Mouse (Mus musculus): Measurements from ENCODE around the gene Nfil3. TPM values are rescaled to one million over a fixed set of nuclear protein-coding genes. Genes with fewer than 3 reads are reported as not detected.

The Nfil3 gene
- total and polyA plus RNA-seq, 3 experiments = 23.5 to 34.6 (median 30.0) TPM

GRCm38 (mm10) chr13:52977757-52978156, 3.1 kb downstream of the Nfil3 start:
- Histone ChIP-seq H3K9me3 (replicated peaks; ENCODE audit: low read length) (no peaks in the 10 kb centered on the region), H3K27ac (ENCODE audit: insufficient read depth, low read depth) (peak overlapping the region; percentile 76), H3K36me3 (replicated peaks in 1 of 2; ENCODE audit: control insufficient read depth in 1 of 2, insufficient read depth in 1 of 2, low read length in 1 of 2) (peaks cover 4 to 32% of the 10 kb centered on the region in 2 experiments), H3K27me3 (replicated peaks) (no peaks in the 10 kb centered on the region), H3K79me2 (replicated peaks; ENCODE audit: control insufficient read depth, extremely low read depth, insufficient read depth, poor library complexity, severe bottlenecking) (peaks cover 74% of the 10 kb centered on the region), H3K9ac (ENCODE audit: insufficient read depth, low read depth) (peak overlapping the region; percentile 90), H3K4me1 (ENCODE audit: control insufficient read depth in 1 of 2, insufficient read depth in 2 of 2) (peaks cover 16 to 51% of the 10 kb centered on the region in 2 experiments), H3K4me3 (replicated peaks in 1 of 3; ENCODE audit: low read depth in 2 of 3, low read length in 2 of 3, poor library complexity in 1 of 3) (peak overlapping the region; percentile 60 to 76 (median 74)), H3K4me2 (ENCODE audit: insufficient read depth, low read depth, poor library complexity, severe bottlenecking) (peak overlapping the region; percentile 58)
- no peak for DNase-seq (ENCODE audit: extremely low read depth)
- dilution Hi-C loops (cut with MboI; ENCODE audit: extremely low pct_ligation_motif_present, extremely low pct_unique_long_range_greater_than_20kb, low sequenced_read_pairs) (no loop called here), in situ Hi-C loops (cut with MboI; ENCODE audit: low pct_ligation_motif_present, low pct_unique_long_range_greater_than_20kb, low sequenced_read_pairs) (loop anchor here (10.0 to 25.0 kb wide), 2 partner anchors 123 to 1140 kb away; partner anchors contain the start of gene Gadd45g)
- no peak for TF ChIP-seq USF1 (IDR thresholded peaks at IDR 0.05; ENCODE audit: low read depth, low read length)
- no peak for TF ChIP-seq KAT2A (IDR thresholded peaks at IDR 0.05; ENCODE audit: insufficient replicate concordance, low read length)
- no peak for TF ChIP-seq ZC3H11A (IDR thresholded peaks at IDR 0.05; ENCODE audit: low read depth, low read length)
- TF ChIP-seq POLR2AphosphoS2 (IDR thresholded peaks at IDR 0.05; ENCODE audit: low read depth, low read length) = no peak
- TF ChIP-seq MAX (IDR thresholded peaks at IDR 0.05; ENCODE audit: low read length) = no peak
- TF ChIP-seq CHD2 (IDR thresholded peaks at IDR 0.05; ENCODE audit: low read length) = no peak
- TF ChIP-seq TCF12 (IDR thresholded peaks at IDR 0.05; ENCODE audit: low read depth, low read length) = no peak
- no peak for TF ChIP-seq HCFC1 (IDR thresholded peaks at IDR 0.05; ENCODE audit: low read depth, low read length)
- TF ChIP-seq CHD1 (IDR thresholded peaks at IDR 0.05; ENCODE audit: low read depth, low read length) = no peak
- TF ChIP-seq POLR2A (IDR thresholded peaks at IDR 0.05; ENCODE audit: low read depth, low read length) = no peak
- TF ChIP-seq PAX5 (IDR thresholded peaks at IDR 0.05; ENCODE audit: low read length) = no peak
- no peak for TF ChIP-seq JUND (conservative IDR thresholded peaks at IDR 0.05; ENCODE audit: low read depth, low read length)
- TF ChIP-seq JUN (IDR thresholded peaks at IDR 0.05; ENCODE audit: insufficient read depth, low read depth, low read length) = no peak
- TF ChIP-seq ZMIZ1 (IDR thresholded peaks at IDR 0.05; ENCODE audit: low read depth, low read length) = no peak
- TF ChIP-seq UBTF (IDR thresholded peaks at IDR 0.05; ENCODE audit: low read depth, low read length) = no peak
- TF ChIP-seq NELFE (IDR thresholded peaks at IDR 0.05; ENCODE audit: low read depth, low read length) = no peak
- TF ChIP-seq USF2 (conservative IDR thresholded peaks at IDR 0.05; ENCODE audit: low read depth, low read length) = no peak
- no peak for TF ChIP-seq MAFK (IDR thresholded peaks at IDR 0.05; ENCODE audit: insufficient replicate concordance, low read length)
- no peak for TF ChIP-seq RAD21 (IDR thresholded peaks at IDR 0.05; ENCODE audit: low read depth, low read length)
- TF ChIP-seq SMC3 (IDR thresholded peaks at IDR 0.05; ENCODE audit: low read depth, low read length) = no peak

GRCm38 (mm10) chr13:52977221-52977609, 3.7 kb downstream of the Nfil3 start:
- peaks cover 79% of the 10 kb centered on the region for H3K79me2 ChIP-seq (replicated peaks; ENCODE audit: control insufficient read depth, extremely low read depth, insufficient read depth, poor library complexity, severe bottlenecking)
- H3K4me2 ChIP-seq (ENCODE audit: insufficient read depth, low read depth, poor library complexity, severe bottlenecking) = peak overlapping the region; percentile 58
- no peak for DNase-seq (ENCODE audit: extremely low read depth)
- H3K4me1 ChIP-seq (ENCODE audit: control insufficient read depth in 1 of 2, insufficient read depth in 2 of 2) = peaks cover 16 to 57% of the 10 kb centered on the region in 2 experiments
- peak overlapping the region; percentile 76 for H3K27ac ChIP-seq (ENCODE audit: insufficient read depth, low read depth)
- dilution Hi-C loops (cut with MboI; ENCODE audit: extremely low pct_ligation_motif_present, extremely low pct_unique_long_range_greater_than_20kb, low sequenced_read_pairs) = no loop called here
- peaks cover 4 to 37% of the 10 kb centered on the region in 2 experiments for H3K36me3 ChIP-seq (replicated peaks in 1 of 2; ENCODE audit: control insufficient read depth in 1 of 2, insufficient read depth in 1 of 2, low read length in 1 of 2)
- in situ Hi-C loops (cut with MboI; ENCODE audit: low pct_ligation_motif_present, low pct_unique_long_range_greater_than_20kb, low sequenced_read_pairs) = loop anchor here (10.0 to 25.0 kb wide), 2 partner anchors 122 to 1140 kb away; partner anchors contain the start of gene Gadd45g
- peak overlapping the region; percentile 10 to 76 (median 74) for H3K4me3 ChIP-seq (replicated peaks in 1 of 3; ENCODE audit: low read depth in 2 of 3, low read length in 2 of 3, poor library complexity in 1 of 3)
- H3K9me3 ChIP-seq (replicated peaks; ENCODE audit: low read length) = no peaks in the 10 kb centered on the region
- H3K9ac ChIP-seq (ENCODE audit: insufficient read depth, low read depth) = peak overlapping the region; percentile 90
- TF ChIP-seq MYC (IDR thresholded peaks at IDR 0.05; ENCODE audit: low read depth, low read length) (no peak), BHLHE40 (IDR thresholded peaks at IDR 0.05; ENCODE audit: low read depth, low read length) (0 out of 2 replicates have a peak, but pooled peaks have one; percentile 23), JUN (IDR thresholded peaks at IDR 0.05; ENCODE audit: insufficient read depth, low read depth, low read length) (no peak)
- H3K27me3 ChIP-seq (replicated peaks) = no peaks in the 10 kb centered on the region
